28 mouse cellular contexts compared by ENCODE assay signal in the genomic region with DNA sequence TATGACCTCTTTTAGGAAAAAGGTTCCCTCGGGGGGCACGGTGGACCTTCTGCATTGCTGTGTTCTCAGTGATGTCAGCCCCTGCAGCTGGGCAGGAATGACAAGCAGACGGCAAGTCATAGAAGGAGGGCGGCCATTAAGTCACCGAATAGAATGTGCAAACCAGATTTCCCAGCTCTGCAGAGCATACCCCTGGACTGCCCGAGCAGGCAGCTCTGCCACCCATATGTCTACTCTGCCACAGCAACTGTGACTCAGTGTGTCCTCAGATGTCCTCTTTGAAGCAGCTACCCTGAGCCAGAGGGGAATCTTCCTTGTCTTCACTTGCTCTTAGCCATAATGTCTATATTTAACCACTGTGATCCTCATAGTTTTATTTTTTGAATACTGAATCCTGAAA.
A peak's percentile ranks its signal among the peaks of the same experiment; 100 is the strongest.
DNase-seq lines count a peak whose midpoint lies in the region.
"Had no signal": no experiment of that assay in that cellular context is flagged by ENCODE, and none has a peak within 500 bp of the region (broad histone marks: within the 10 kb centered on the region; RNA-seq: fewer than 3 reads in every experiment).

No protein-coding gene starts in this region.

- no peaks in the 10 kb centered on the region for H3K4me1 ChIP-seq in limb, embryonic 10.5 days
- H3K4me1 ChIP-seq: forebrain, embryonic 12.5 days; hindbrain, embryonic 15.5 days; midbrain, embryonic 13.5 days had no signal

- 90% methylated on average over 6 of the region's 6 CpGs for WGBS in limb, embryonic 10.5 days

- H3K27me3 ChIP-seq in limb, embryonic 10.5 days (ENCODE audit: low read depth, poor library complexity, severe bottlenecking): no peaks in the 10 kb centered on the region
- H3K27me3 ChIP-seq: forebrain, embryonic 12.5 days; hindbrain, embryonic 15.5 days; midbrain, embryonic 13.5 days; Patski had no signal

- no peak overlapping the region for H3K27ac ChIP-seq in limb, embryonic 10.5 days
- H3K27ac ChIP-seq: forebrain, embryonic 12.5 days; hindbrain, embryonic 15.5 days; liver, embryonic 14.5 days; macrophage; midbrain, embryonic 13.5 days had no signal

- no peak overlapping the region for H3K4me3 ChIP-seq in limb, embryonic 10.5 days
- H3K4me3 ChIP-seq: erythroblast, embryonic 14.5 days; forebrain, embryonic 12.5 days; hindbrain, embryonic 15.5 days; midbrain, embryonic 13.5 days had no signal

- no peaks in the 10 kb centered on the region for H3K9me3 ChIP-seq in limb, embryonic 10.5 days (replicated peaks)
- H3K9me3 ChIP-seq: forebrain, embryonic 12.5 days; hindbrain, embryonic 15.5 days; midbrain, embryonic 13.5 days had no signal

- no peaks in the 10 kb centered on the region for H3K36me3 ChIP-seq in limb, embryonic 10.5 days
- H3K36me3 ChIP-seq: forebrain, embryonic 12.5 days; hindbrain, embryonic 15.5 days; midbrain, embryonic 13.5 days had no signal

- peak; percentile 51 to 71 for DNase-seq in frontal cortex, adult 2 months (ENCODE audit: extremely low spot score in 1 of 2, low spot score in 1 of 2)
- DNase-seq in frontal cortex, postnatal 25 days (ENCODE audit: low spot score in 2 of 2): no peak
- DNase-seq in layer of hippocampus, adult 9-11 months: peak; percentile 57
- no peak for DNase-seq in layer of hippocampus, postnatal 14 days (ENCODE audit: low spot score in 2 of 2)
- peak; percentile 55 to 57 for DNase-seq in right cerebral cortex, adult 2 months (ENCODE audit: low spot score in 2 of 2)
- DNase-seq in right cerebral cortex, postnatal 25 days: no peak
- peak; percentile 23 for DNase-seq in right cerebral cortex, postnatal 14 days
- no peak for DNase-seq in limb, embryonic 10.5 days (ENCODE audit: low spot score)
- DNase-seq: adrenal gland, postnatal 10 days; cerebellum, adult 11-12 months; cerebellum, postnatal 10 days; gastrocnemius, postnatal 14 days; kidney, adult 11 months; kidney, postnatal 14 days; layer of hippocampus, postnatal 36 days; liver; lung, adult 2 months; lung, postnatal 10 days; retina, postnatal 1 day; thymus, adult 18-20 months; thymus, postnatal 36 days had no signal

Comparison
In these comparisons a context has a peak if more than half of its experiments do, and no peak if none do; other contexts are left out.
1. DNase-seq: peak in frontal cortex, adult 2 months (2 of 2), layer of hippocampus, adult 9-11 months (single experiment), right cerebral cortex, adult 2 months (2 of 2) and right cerebral cortex, postnatal 14 days (single experiment); none in frontal cortex, postnatal 25 days (0 of 2), layer of hippocampus, postnatal 14 days (0 of 2), right cerebral cortex, postnatal 25 days (single experiment) and limb, embryonic 10.5 days (single experiment).